In the genomic region with DNA sequence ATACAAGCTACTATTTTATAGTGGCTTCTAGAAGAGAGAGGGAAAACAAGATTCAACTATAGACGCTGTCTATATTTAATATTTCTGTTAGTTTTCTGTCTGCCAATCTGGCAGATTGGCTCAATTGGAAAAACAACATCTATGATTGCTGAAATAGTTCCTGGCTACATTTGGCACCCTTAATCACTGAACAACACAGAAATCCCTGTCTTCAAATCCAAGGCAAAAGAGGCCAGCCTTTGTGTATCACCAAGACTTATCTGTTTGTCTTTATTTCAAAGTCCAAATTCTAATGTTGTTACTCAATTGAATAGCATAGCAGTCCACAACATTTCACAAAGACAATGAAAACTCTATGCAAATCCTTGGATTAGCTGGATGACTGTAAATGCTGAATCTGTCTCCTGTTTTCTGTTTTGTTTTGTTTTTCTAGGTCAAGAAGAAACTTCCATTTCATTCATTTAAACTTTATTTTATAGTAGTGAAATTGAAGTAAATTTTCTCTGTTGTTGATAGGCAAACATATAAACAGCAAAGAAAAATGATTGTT, we compare ENCODE assay signal across 33 mouse cellular contexts.
DNase-seq lines count a peak whose midpoint lies in the region; ATAC-seq and TF ChIP-seq lines count a peak whose summit lies in the region.
"Had no signal": no experiment of that assay in that cellular context is flagged by ENCODE, and none has a peak within 500 bp of the region (broad histone marks: within the 10 kb centered on the region; RNA-seq: fewer than 3 reads in every experiment).

No protein-coding gene starts in this region.

- TF ChIP-seq CTCF in liver, adult 2 months (IDR thresholded peaks at IDR 0.05; ENCODE audit: low read depth, low read length): no peak
- no peak for TF ChIP-seq CTCF in brain, embryonic 14.5 days (IDR thresholded peaks at IDR 0.05; ENCODE audit: borderline replicate concordance, extremely low read depth, insufficient read depth, insufficient read length)

- H3K36me3 ChIP-seq in forebrain, embryonic 15.5 days: no peaks in the 10 kb centered on the region
- H3K36me3 ChIP-seq in forebrain, embryonic 10.5 days (replicated peaks): no peaks in the 10 kb centered on the region
- no peaks in the 10 kb centered on the region for H3K36me3 ChIP-seq in liver, adult 2 months (ENCODE audit: control insufficient read depth, insufficient read depth, low read length)
- H3K36me3 ChIP-seq in liver, embryonic 12.5 days: no peaks in the 10 kb centered on the region
- H3K36me3 ChIP-seq: embryonic facial prominence, embryonic 12.5 days; heart, embryonic 10.5 days; heart, embryonic 15.5 days; hindbrain, embryonic 13.5 days; limb, embryonic 10.5 days; limb, embryonic 15.5 days; liver, embryonic 15.5 days; midbrain, embryonic 10.5 days; midbrain, embryonic 15.5 days had no signal

- peak overlapping the region; percentile 23; the same call in 1 of the 2 replicates for H3K27ac ChIP-seq in forebrain, embryonic 15.5 days (replicated peaks)
- H3K27ac ChIP-seq in forebrain, embryonic 10.5 days: no peak overlapping the region
- H3K27ac ChIP-seq in liver, adult 2 months (replicated peaks; ENCODE audit: insufficient read depth, low read depth, low read length): no peak overlapping the region
- no peak overlapping the region for H3K27ac ChIP-seq in liver, embryonic 12.5 days
- H3K27ac ChIP-seq: embryonic facial prominence, embryonic 12.5 days; heart, embryonic 10.5 days; heart, embryonic 15.5 days; hindbrain, embryonic 13.5 days; limb, embryonic 10.5 days; limb, embryonic 15.5 days; liver, embryonic 15.5 days; midbrain, embryonic 10.5 days; midbrain, embryonic 15.5 days; stomach, postnatal 0 days had no signal

- WGBS in forebrain, embryonic 15.5 days: 33% methylated on average over 1 of the region's 1 CpGs
- WGBS in forebrain, embryonic 10.5 days: 84% methylated on average over 1 of the region's 1 CpGs
- WGBS in liver, adult 2 months: 22% methylated on average over 1 of the region's 1 CpGs
- 62% methylated on average over 1 of the region's 1 CpGs for WGBS in liver, embryonic 12.5 days (ENCODE audit: insufficient replicate concordance)

- peaks cover 13% of the 10 kb centered on the region for H3K4me1 ChIP-seq in forebrain, embryonic 15.5 days
- H3K4me1 ChIP-seq in forebrain, embryonic 10.5 days: no peaks in the 10 kb centered on the region; the same call in none of the 2 replicates
- H3K4me1 ChIP-seq in liver, adult 2 months (ENCODE audit: control insufficient read depth, insufficient read depth, low read length): peaks cover 3% of the 10 kb centered on the region
- H3K4me1 ChIP-seq in liver, embryonic 12.5 days: no peaks in the 10 kb centered on the region
- H3K4me1 ChIP-seq: embryonic facial prominence, embryonic 12.5 days; heart, embryonic 15.5 days; hindbrain, embryonic 13.5 days; limb, embryonic 10.5 days; limb, embryonic 15.5 days; liver, embryonic 15.5 days; midbrain, embryonic 10.5 days; midbrain, embryonic 15.5 days had no signal

- H3K9me3 ChIP-seq in forebrain, embryonic 15.5 days: no peaks in the 10 kb centered on the region
- H3K9me3 ChIP-seq in forebrain, embryonic 10.5 days: no peaks in the 10 kb centered on the region
- H3K9me3 ChIP-seq in liver, embryonic 12.5 days (replicated peaks): no peaks in the 10 kb centered on the region
- H3K9me3 ChIP-seq: embryonic facial prominence, embryonic 12.5 days; heart, embryonic 10.5 days; heart, embryonic 15.5 days; hindbrain, embryonic 13.5 days; limb, embryonic 10.5 days; limb, embryonic 15.5 days; liver, embryonic 15.5 days; midbrain, embryonic 10.5 days; midbrain, embryonic 15.5 days had no signal

- H3K79me2 ChIP-seq in liver, adult 2 months (ENCODE audit: control insufficient read depth, insufficient read depth, low read length): no peaks in the 10 kb centered on the region

- no peak for ATAC-seq in forebrain, embryonic 15.5 days (replicated peaks)
- ATAC-seq in liver, embryonic 12.5 days: no peak
- ATAC-seq: intestine, embryonic 16.5 days; midbrain, embryonic 15.5 days had no signal

- no peak for DNase-seq in forebrain, embryonic 10.5 days (ENCODE audit: extremely low spot score, low spot score)
- peak; percentile 88 for DNase-seq in liver, adult 2 months (ENCODE audit: extremely low read depth, low read depth, low spot score)
- peak; percentile 37 for DNase-seq in brain, embryonic 14.5 days (ENCODE audit: low read depth)
- no peak for DNase-seq in natural killer cell, adult 2 months (ENCODE audit: low spot score in 2 of 2)
- no peak for DNase-seq in cerebellum, adult 11-12 months
- DNase-seq: adrenal gland, adult 2 months; adrenal gland, postnatal 36 days; cerebellum, adult 11 months; cerebellum, adult 9-11 months; embryo, embryonic 11 days; gastrocnemius, postnatal 14 days; heart, adult 11 months; heart, postnatal 4 days; kidney, adult 9 months; kidney, postnatal 10 days; lung, embryonic 14.5 days; lung, postnatal 14 days; right cerebral cortex, postnatal 4 days; thymus, adult 18-20 months; thymus, postnatal 36 days had no signal

- H3K4me3 ChIP-seq in forebrain, embryonic 15.5 days: no peak overlapping the region
- no peak overlapping the region for H3K4me3 ChIP-seq in forebrain, embryonic 10.5 days
- no peak overlapping the region for H3K4me3 ChIP-seq in liver, adult 2 months (ENCODE audit: insufficient read depth, low read depth, low read length)
- no peak overlapping the region for H3K4me3 ChIP-seq in liver, embryonic 12.5 days
- H3K4me3 ChIP-seq: embryonic facial prominence, embryonic 12.5 days; heart, embryonic 10.5 days; heart, embryonic 15.5 days; hindbrain, embryonic 13.5 days; limb, embryonic 10.5 days; limb, embryonic 15.5 days; liver, embryonic 15.5 days; midbrain, embryonic 10.5 days; midbrain, embryonic 15.5 days had no signal

- H3K27me3 ChIP-seq in forebrain, embryonic 15.5 days: no peaks in the 10 kb centered on the region
- H3K27me3 ChIP-seq in forebrain, embryonic 10.5 days (ENCODE audit: poor library complexity, severe bottlenecking): no peaks in the 10 kb centered on the region
- H3K27me3 ChIP-seq in liver, adult 2 months (ENCODE audit: control insufficient read depth, insufficient read depth, low read length): no peaks in the 10 kb centered on the region
- H3K27me3 ChIP-seq in liver, embryonic 12.5 days (replicated peaks): no peaks in the 10 kb centered on the region
- H3K27me3 ChIP-seq: embryonic facial prominence, embryonic 12.5 days; heart, embryonic 15.5 days; hindbrain, embryonic 13.5 days; limb, embryonic 15.5 days; liver, embryonic 15.5 days; midbrain, embryonic 15.5 days had no signal

- TF ChIP-seq POLR2A in liver, adult 2 months (IDR thresholded peaks at IDR 0.05; ENCODE audit: extremely low read depth, insufficient read depth, low read length): no peak
- no peak for TF ChIP-seq POLR2A in brain, embryonic 14.5 days (IDR thresholded peaks at IDR 0.05; ENCODE audit: borderline replicate concordance, extremely low read depth, insufficient read depth, insufficient read length, poor library complexity, severe bottlenecking)

- no peak overlapping the region for H3K9ac ChIP-seq in forebrain, embryonic 15.5 days (replicated peaks)
- no peak overlapping the region for H3K9ac ChIP-seq in liver, adult 2 months (ENCODE audit: low read depth, low read length)
- no peak overlapping the region for H3K9ac ChIP-seq in liver, embryonic 12.5 days
- H3K9ac ChIP-seq: embryonic facial prominence, embryonic 12.5 days; heart, embryonic 15.5 days; hindbrain, embryonic 13.5 days; limb, embryonic 15.5 days; liver, embryonic 15.5 days; lung, embryonic 14.5 days; midbrain, embryonic 15.5 days had no signal

- H3K4me2 ChIP-seq in forebrain, embryonic 15.5 days (replicated peaks): no peak overlapping the region
- no peak overlapping the region for H3K4me2 ChIP-seq in liver, embryonic 12.5 days
- H3K4me2 ChIP-seq: embryonic facial prominence, embryonic 12.5 days; heart, embryonic 15.5 days; hindbrain, embryonic 13.5 days; limb, embryonic 15.5 days; liver, embryonic 15.5 days; lung, embryonic 14.5 days; midbrain, embryonic 15.5 days had no signal

Comparison
In these comparisons a context has a peak if more than half of its experiments do, and no peak if none do; other contexts are left out.
1. DNase-seq: peak in liver, adult 2 months (single experiment) and brain, embryonic 14.5 days (single experiment); none in forebrain, embryonic 10.5 days (single experiment), natural killer cell, adult 2 months (0 of 2) and cerebellum, adult 11-12 months (single experiment).